In genomic region chr13:97239343-97240180, GRCm38 (mm10) we compare ENCODE assay signal across 8 mouse cellular contexts. TPM values are rescaled to one million over a fixed set of nuclear protein-coding genes. Genes with fewer than 3 reads are reported as not detected.
DNase-seq lines count a peak whose midpoint lies in the region; ATAC-seq lines count a peak whose summit lies in the region.

No protein-coding gene starts in this region.

- H3K4me2 ChIP-seq in liver, embryonic 11.5 days = peak overlapping the region; percentile 97

- no peaks in the 10 kb centered on the region for H3K9me3 ChIP-seq in heart, embryonic 10.5 days
- H3K9me3 ChIP-seq in liver, embryonic 11.5 days (ENCODE audit: control insufficient read depth, low read length) = no peaks in the 10 kb centered on the region

- H3K4me3 ChIP-seq in heart, embryonic 10.5 days = peak overlapping the region; percentile 40
- no peak overlapping the region; the same call in 1 of the 2 replicates for H3K4me3 ChIP-seq in liver, embryonic 11.5 days (ENCODE audit: low read depth, low read length)

- ATAC-seq in liver, embryonic 11.5 days (replicated peaks; ENCODE audit: low FRiP score) = no peak

- DNase-seq in B cell, adult 2 months = peak; percentile 13 to 22
- peak; percentile 47 for DNase-seq in T-cell, adult 2 months (ENCODE audit: low spot score)
- peak; percentile 72 for DNase-seq in embryo, embryonic 9.5 days (ENCODE audit: extremely low spot score)
- DNase-seq in heart, embryonic 10.5 days (ENCODE audit: low spot score) = peak; percentile 84
- DNase-seq in kidney, adult 8-10 months = peak; percentile 35 to 36
- DNase-seq in liver, embryonic 11.5 days (ENCODE audit: low spot score) = peak; percentile 56
- DNase-seq in naive thymus-derived CD4-positive, alpha-beta T cell, adult 2 months (ENCODE audit: low read depth) = peak; percentile 74
- peak; percentile 64 for DNase-seq in yolk sac, embryonic 10.5 days (ENCODE audit: low spot score)

- no peak overlapping the region for H3K9ac ChIP-seq in liver, embryonic 11.5 days (ENCODE audit: low read depth, low read length)

- H3K27me3 ChIP-seq in heart, embryonic 10.5 days (ENCODE audit: insufficient read depth, poor library complexity, severe bottlenecking) = 0 out of 2 replicates have a peak, but pooled peaks cover 6% of the 10 kb centered on the region
- H3K27me3 ChIP-seq in liver, embryonic 11.5 days (replicated peaks; ENCODE audit: control insufficient read depth, insufficient read depth, low read length) = 0 out of 2 replicates have a peak, but pooled peaks cover 5% of the 10 kb centered on the region

- H3K27ac ChIP-seq in heart, embryonic 10.5 days = peak overlapping the region; percentile 62
- peak overlapping the region; percentile 50; the same call in 1 of the 2 replicates for H3K27ac ChIP-seq in liver, embryonic 11.5 days (ENCODE audit: low read depth, low read length)

- H3K36me3 ChIP-seq in heart, embryonic 10.5 days = no peaks in the 10 kb centered on the region
- H3K36me3 ChIP-seq in liver, embryonic 11.5 days (ENCODE audit: control insufficient read depth, insufficient read depth, low read length) = no peaks in the 10 kb centered on the region

- 5% methylated on average over 23 of the region's 23 CpGs for WGBS in heart, embryonic 10.5 days
- WGBS in liver, embryonic 11.5 days = 3% methylated on average over 23 of the region's 23 CpGs

- peaks cover 43% of the 10 kb centered on the region for H3K4me1 ChIP-seq in heart, embryonic 10.5 days
- H3K4me1 ChIP-seq in liver, embryonic 11.5 days (replicated peaks; ENCODE audit: control insufficient read depth, insufficient read depth, low read length) = peaks cover 22% of the 10 kb centered on the region

RNA-seq across cellular contexts. Expression of gene Enc1, which starts 1.3 kb away (rescaled TPM):
- polyA plus RNA-seq in heart, embryonic 10.5 days (2016; fragmentation: Nextera tagmentation; extraction: Ambion mirVana) = 3.9 and 4.2 TPM in 2 replicates
- 1.9 and 2.2 TPM in 2 replicates for polyA plus RNA-seq in liver, embryonic 11.5 days (2014; fragmentation: Nextera tagmentation; extraction: Ambion mirVana)

RNA-seq across cellular contexts. Expression of gene Hexb, which starts 41.4 kb away (rescaled TPM):
- 23.3 and 24.9 TPM in 2 replicates for polyA plus RNA-seq in heart, embryonic 10.5 days (2016; fragmentation: Nextera tagmentation; extraction: Ambion mirVana)
- 20.6 and 21.8 TPM in 2 replicates for polyA plus RNA-seq in liver, embryonic 11.5 days (2014; fragmentation: Nextera tagmentation; extraction: Ambion mirVana)

Comparison
In these comparisons a context has a peak if more than half of its experiments do, and no peak if none do; other contexts are left out.
1. DNase-seq: peak in every context shown above with its lines; median percentile 84 in heart, embryonic 10.5 days; 74 in naive thymus-derived CD4-positive, alpha-beta T cell, adult 2 months; 72 in embryo, embryonic 9.5 days; 64 in yolk sac, embryonic 10.5 days; 56 in liver, embryonic 11.5 days; 47 in T-cell, adult 2 months; 36 in kidney, adult 8-10 months; 18 in B cell, adult 2 months.